Mouse (Mus musculus): ENCODE data around the gene Serpine1.
A peak's percentile ranks its signal among the peaks of the same experiment; 100 is the strongest.

The Serpine1 gene

GRCm38 (mm10) chr5:137054873-137055272 is 17.2 kb downstream of the Serpine1 start:
- no peak for DNase-seq (ENCODE audit: low spot score)

GRCm38 (mm10) chr5:137054299-137054698 is 17.8 kb downstream of the Serpine1 start:
- DNase-seq (ENCODE audit: low spot score): no peak

GRCm38 (mm10) chr5:137051914-137052505 is 20.1 kb downstream of the Serpine1 start:
- DNase-seq (ENCODE audit: low spot score): no peak

GRCm38 (mm10) chr5:137051125-137051524 is 20.9 kb downstream of the Serpine1 start:
- DNase-seq (ENCODE audit: low spot score): no peak

GRCm38 (mm10) chr5:137046991-137047390 is 25.1 kb downstream of the Serpine1 start:
- DNase-seq (ENCODE audit: low spot score): no peak

GRCm38 (mm10) chr5:137046324-137046718 is 25.7 kb downstream of the Serpine1 start:
- DNase-seq (ENCODE audit: low spot score): no peak

- DNase-seq (ENCODE audit: low spot score): peak; percentile 96
These were observed 26.4 kb downstream of the Serpine1 start, which contains the start of gene Ap1s1 for GRCm38 (mm10) chr5:137045402-137046323. TSS of gene Ap1s1 (minus strand) at chr5:137046135.

- DNase-seq (ENCODE audit: low spot score): no peak
These were observed 28.1 kb downstream of the Serpine1 start for GRCm38 (mm10) chr5:137043997-137044396.

GRCm38 (mm10) chr5:137041442-137041841 is 30.6 kb downstream of the Serpine1 start:
- no peak for DNase-seq (ENCODE audit: low spot score)

GRCm38 (mm10) chr5:137039453-137039852 is 32.6 kb downstream of the Serpine1 start:
- DNase-seq (ENCODE audit: low spot score): no peak

GRCm38 (mm10) chr5:137036211-137036610 is 35.9 kb downstream of the Serpine1 start:
- no peak for DNase-seq (ENCODE audit: low spot score)

GRCm38 (mm10) chr5:137032641-137033074 is 39.4 kb downstream of the Serpine1 start:
- DNase-seq (ENCODE audit: low spot score): peak; percentile 76

GRCm38 (mm10) chr5:137032033-137032421 is 40.0 kb downstream of the Serpine1 start:
- DNase-seq (ENCODE audit: low spot score): peak; percentile 21

- no peak for DNase-seq (ENCODE audit: low spot score)
These were observed 40.7 kb downstream of the Serpine1 start for GRCm38 (mm10) chr5:137031076-137032032.

GRCm38 (mm10) chr5:137030416-137030810 is 41.7 kb downstream of the Serpine1 start:
- no peak for DNase-seq (ENCODE audit: low spot score)

- peak; percentile 88 for DNase-seq (ENCODE audit: low spot score)
These were observed 42.2 kb downstream of the Serpine1 start for GRCm38 (mm10) chr5:137029643-137030415.

GRCm38 (mm10) chr5:137029273-137029585 is 42.8 kb downstream of the Serpine1 start:
- DNase-seq (ENCODE audit: low spot score): no peak

- DNase-seq (ENCODE audit: low spot score): no peak
These were observed 43.4 kb downstream of the Serpine1 start for GRCm38 (mm10) chr5:137028561-137029272.

GRCm38 (mm10) chr5:137026092-137026491 is 46.0 kb downstream of the Serpine1 start, which contains the start of gene Vgf:
TSS of gene Vgf (plus strand) at chr5:137026392.
- no peak for DNase-seq (ENCODE audit: low spot score)

- peak; percentile 74 for DNase-seq (ENCODE audit: low spot score)
These were observed 46.9 kb downstream of the Serpine1 start for GRCm38 (mm10) chr5:137025132-137025531.

- no peak for DNase-seq (ENCODE audit: low spot score)
These were observed 47.8 kb downstream of the Serpine1 start for GRCm38 (mm10) chr5:137024318-137024717.

Measured in T-cell, adult 2 months (primary cell).